Mouse (Mus musculus): ENCODE results near the gene Gpr3. TPM values are rescaled to one million over a fixed set of nuclear protein-coding genes. Genes with fewer than 3 reads are reported as not detected.

Gpr3 gene
- total RNA-seq, 2 experiments from 2014 or later: not detected

- peak; percentile 59 for DNase-seq
Measured at GRCm38 (mm10) chr4:133169237-133170055, 42.9 kb downstream of the Gpr3 start.

GRCm38 (mm10) chr4:133166773-133167172 is 45.6 kb downstream of the Gpr3 start:
- no peak for DNase-seq

GRCm38 (mm10) chr4:133162196-133162595 is 50.1 kb downstream of the Gpr3 start:
- DNase-seq: no peak

- no peak for DNase-seq
Measured at GRCm38 (mm10) chr4:133160821-133161220, 51.5 kb downstream of the Gpr3 start.

GRCm38 (mm10) chr4:133160211-133160610 is 52.1 kb downstream of the Gpr3 start:
- no peak for DNase-seq

- DNase-seq: no peak
Measured at GRCm38 (mm10) chr4:133159646-133160045, 52.7 kb downstream of the Gpr3 start.

Small RNA genes lying within 50 kb of the gene (microRNA-seq; reads per million reads assigned to microRNA genes)
- 0.53 to 0.74 reads per million in 2 experiments for gene Mir7017 (ENCODE audit: borderline replicate concordance in 2 of 2)

Other genes starting within 250 kb of the Gpr3 start
- under 1 TPM in 1 of 2 experiments, not detected in 1; 0.43 TPM for gene Fgr, start 238.4 kb downstream of the Gpr3 start, total RNA-seq (2021)
- 10 to 100 TPM; 29.3 to 32.8 TPM for gene Ahdc1, start 201.3 kb downstream of the Gpr3 start, total RNA-seq (2021)
- 10 to 100 TPM; 33.8 to 39.7 TPM for gene Wasf2, start 82.0 kb downstream of the Gpr3 start, total RNA-seq (2021)
- not detected for gene Cd164l2, start 405 bp downstream of the Gpr3 start, total RNA-seq (2021)
- gene Map3k6, start 28.3 kb upstream of the Gpr3 start, total RNA-seq (2021): 10 to 100 TPM in 1 of 2 experiments, 1 to 10 TPM in 1; 5.8 to 12.5 TPM
- under 1 TPM; 0.29 to 0.36 TPM for gene Sytl1, start 50.6 kb upstream of the Gpr3 start, total RNA-seq (2021)
- gene Tmem222, start 65.3 kb upstream of the Gpr3 start, total RNA-seq (2021): 10 to 100 TPM; 20.8 to 23.5 TPM
- 10 to 100 TPM; 76.3 to 85.0 TPM for gene Wdtc1, start 140.9 kb upstream of the Gpr3 start, total RNA-seq (2021)
- gene Slc9a1, start 157.2 kb upstream of the Gpr3 start, total RNA-seq (2021): 1 to 10 TPM; 8.0 to 9.1 TPM

All from gastrocnemius, postnatal 25 days (tissue).